Mouse (Mus musculus) liver, adult 2 months (tissue): ENCODE data around the gene Ust.

Experiments
- CTCF ChIP-seq: fragments of 200-500 bp; IDR thresholded peaks from 2 replicates; pipeline ENCODE4 v1.5.1; 2011; ENCODE audit warnings: low read depth, low read length, control low read depth
- POLR2A ChIP-seq: fragments of 200-500 bp; IDR thresholded peaks from 2 replicates; pipeline ENCODE4 v1.6.1; 2011; ENCODE audit warnings: low read length, control low read depth; ENCODE audit not compliant: insufficient read depth; ENCODE audit errors: extremely low read depth

GRCm38 (mm10) chr10:8513690-8514089 is 4.9 kb downstream of the Ust start:
- TF ChIP-seq CTCF = no peak
- TF ChIP-seq POLR2A = no peak
